Mouse (Mus musculus) stomach, postnatal 0 days (tissue): ENCODE data around the gene Gipc1. TPM values are rescaled to one million over a fixed set of nuclear protein-coding genes. Genes with fewer than 3 reads are reported as not detected.
A peak's percentile ranks its signal among the peaks of the same experiment; 100 is the strongest.

Experiments used
- ATAC-seq: fragments of 200-750 bp; cut with Nextera tagmentation; 2 replicates; pipeline ENCODE4 v1.8.0; 2017; ENCODE audit not compliant: low FRiP score, low TSS enrichment
- DNase-seq: peaks from one replicate; pipeline ENCODE4 v3.0.0-alpha.2; 2016; ENCODE audit warnings: low spot score
- H3K27ac ChIP-seq: fragments of 300-500 bp; sonication (generic); replicated peaks from 2 replicates; pipeline ENCODE4 v1.5.1; 2014; ENCODE audit warnings: mild to moderate bottlenecking, control low read depth
- H3K27me3 ChIP-seq: fragments of 300-500 bp; sonication (generic); 2 replicates; pipeline ENCODE4 v1.6.1; 2014; ENCODE audit warnings: low read length; ENCODE audit not compliant: control insufficient read depth, insufficient read depth
- H3K36me3 ChIP-seq: fragments of 300-500 bp; sonication (generic); 2 replicates; pipeline ENCODE4 v1.6.1; 2014; ENCODE audit warnings: low read length, mixed read lengths; ENCODE audit not compliant: control insufficient read depth, insufficient read depth
- H3K4me1 ChIP-seq: fragments of 300-500 bp; sonication (generic); replicated peaks from 2 replicates; pipeline ENCODE4 v1.6.1; 2014; ENCODE audit warnings: antibody characterized with exemption; ENCODE audit not compliant: control insufficient read depth, insufficient read depth
- H3K4me2 ChIP-seq: fragments of 300-500 bp; sonication (generic); replicated peaks from 2 replicates; pipeline ENCODE4 v1.6.1; 2014; ENCODE audit warnings: low read depth, mild to moderate bottlenecking, control low read depth, moderate library complexity
- H3K4me3 ChIP-seq: fragments of 300-500 bp; sonication (generic); 2 replicates; pipeline ENCODE4 v1.5.1; 2014; ENCODE audit warnings: low read depth, low read length, control low read depth
- H3K9ac ChIP-seq: fragments of 300-500 bp; sonication (generic); 2 replicates; pipeline ENCODE4 v1.6.1; 2014; ENCODE audit warnings: mild to moderate bottlenecking, low read length, control low read depth, mixed read lengths
- H3K9me3 ChIP-seq: fragments of 300-500 bp; sonication (generic); 2 replicates; pipeline ENCODE4 v1.6.1; 2016; ENCODE audit warnings: low read length; ENCODE audit not compliant: control insufficient read depth
- CTCF ChIP-seq: IDR thresholded peaks from 2 replicates; pipeline ENCODE4 v1.5.1; 2016; ENCODE audit warnings: antibody characterized with exemption, low read depth, mild to moderate bottlenecking, moderate library complexity
- EP300 ChIP-seq: optimal IDR thresholded peaks from 2 replicates; pipeline ENCODE3; 2016; ENCODE audit warnings: antibody characterized with exemption
- WGBS: fragments of 180-500 bp; shearing (Covaris S2); extraction: QIAGEN DNeasy Blood & Tissue Kit; methylation state at CpG from one replicate; pipeline ENCODE4 v1.1.7; 2014; 5-methylcytosine and 5-hydroxymethylcytosine counted together
- polyA plus RNA-seq: library from polyadenylated mRNA; unstranded; fragments of >200 nt; fragmentation: Nextera tagmentation; extraction: Ambion mirVana; gene quantifications from 2 replicates; pipeline ENCODE4 v1.2.1, GENCODE M21; 2015

Gipc1 gene
- polyA plus RNA-seq, 1 experiment from 2014 or later = 171 TPM

DNA sequence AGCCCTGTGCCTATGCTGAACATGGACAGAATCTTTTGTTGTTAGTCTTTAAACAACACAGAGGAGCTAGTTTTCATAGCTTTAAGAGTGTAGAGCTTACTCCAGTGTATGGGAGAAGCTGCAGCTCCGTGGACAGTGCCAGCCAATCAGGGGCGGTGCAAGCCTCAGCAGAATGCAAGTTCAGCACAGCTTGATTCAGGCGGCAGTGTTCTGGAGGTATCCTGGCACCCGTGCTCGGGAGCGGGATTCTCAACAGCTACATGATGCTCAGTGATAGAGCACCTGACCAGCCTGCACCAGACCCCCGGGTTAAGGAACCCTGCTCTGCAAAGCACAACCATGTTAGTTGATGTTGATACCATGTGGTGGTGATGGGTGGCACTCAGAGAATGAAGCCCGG is 8.1 kb downstream of the Gipc1 start:
- peak overlapping the region; percentile 43 for H3K4me2 ChIP-seq
- TF ChIP-seq EP300 (no peak), CTCF (no peak)
- 17% methylated on average over 8 of the region's 8 CpGs for WGBS
- ATAC-seq (no peak), DNase-seq (peak; percentile 18)
- peak overlapping the region; percentile 59 for H3K9ac ChIP-seq
- H3K4me1 ChIP-seq = peaks cover 20% of the 10 kb centered on the region
- peak overlapping the region; percentile 80 for H3K27ac ChIP-seq
- 0 out of 2 replicates have a peak overlapping the region, but pooled peaks have one; percentile 21 for H3K4me3 ChIP-seq
- no peaks in the 10 kb centered on the region for H3K9me3 ChIP-seq
- no peaks in the 10 kb centered on the region for H3K27me3 ChIP-seq
- H3K36me3 ChIP-seq = peaks cover 6% of the 10 kb centered on the region; the same call in 1 of the 2 replicates

DNA sequence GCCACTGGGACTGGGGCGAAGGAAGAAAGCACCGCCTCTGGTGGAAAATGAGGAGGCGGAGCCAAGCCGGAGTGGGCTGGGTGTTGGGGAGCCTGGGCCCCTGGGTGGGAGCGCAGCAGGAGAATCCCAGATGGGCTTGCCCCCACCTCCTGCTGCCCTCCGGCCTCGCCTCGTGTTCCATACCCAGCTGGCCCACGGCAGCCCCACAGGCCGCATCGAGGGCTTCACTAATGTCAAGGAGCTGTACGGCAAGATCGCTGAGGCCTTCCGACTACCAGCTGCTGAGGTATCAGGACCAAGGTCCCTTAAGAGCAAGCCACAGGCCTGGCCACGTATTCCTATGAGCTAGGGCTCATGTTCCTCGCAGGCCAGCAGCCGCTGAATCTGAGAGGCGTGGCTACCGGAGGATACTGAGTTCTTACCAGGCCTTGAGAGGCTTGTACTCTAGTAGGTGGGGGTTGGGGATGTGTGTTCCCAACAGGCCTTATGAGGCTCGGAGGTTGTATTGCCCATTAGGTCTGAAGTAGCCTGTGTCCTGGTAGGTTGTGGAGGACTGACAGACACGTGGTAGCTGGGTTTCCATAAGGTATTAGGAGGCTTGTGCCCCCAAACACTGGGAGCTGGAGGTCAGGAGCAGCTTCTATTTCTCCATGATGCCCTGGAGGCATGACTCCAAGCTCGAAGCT is 8.7 kb downstream of the Gipc1 start:
- Histone ChIP-seq H3K36me3 (peaks cover 6% of the 10 kb centered on the region; the same call in 1 of the 2 replicates), H3K4me1 (peaks cover 25% of the 10 kb centered on the region), H3K27me3 (no peaks in the 10 kb centered on the region), H3K9me3 (no peaks in the 10 kb centered on the region), H3K27ac (peak overlapping the region; percentile 80), H3K4me3 (peak overlapping the region; percentile 21; the same call in 1 of the 2 replicates), H3K4me2 (peak overlapping the region; percentile 43), H3K9ac (peak overlapping the region; percentile 59)
- 23% methylated on average over 22 of the region's 22 CpGs for WGBS
- no peak for TF ChIP-seq CTCF
- no peak for TF ChIP-seq EP300
- DNase-seq (peak; percentile 39), ATAC-seq (no peak)

DNA sequence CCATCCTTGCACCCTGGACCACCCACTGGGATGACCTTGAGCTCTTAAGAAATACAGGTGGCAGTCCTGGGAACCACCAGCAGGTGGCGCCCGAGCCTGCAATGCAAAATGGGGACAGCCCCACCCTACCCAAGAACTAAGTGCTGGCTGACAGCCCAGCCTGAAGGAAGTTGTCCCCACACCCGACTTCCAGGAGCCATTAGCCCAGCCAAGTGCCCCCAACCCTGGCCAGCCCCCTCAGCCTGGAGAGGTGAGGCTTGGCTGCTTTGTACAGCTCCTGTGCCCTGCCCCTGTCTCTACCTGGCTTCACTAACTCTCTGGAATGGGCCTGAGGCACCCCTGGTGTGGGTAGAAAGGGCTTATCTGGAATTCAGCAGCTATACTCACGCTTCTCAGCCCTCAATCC is 9.9 kb downstream of the Gipc1 start:
- no peaks in the 10 kb centered on the region for H3K27me3 ChIP-seq
- H3K4me3 ChIP-seq = no peak overlapping the region
- H3K36me3 ChIP-seq = peaks cover 6% of the 10 kb centered on the region; the same call in 1 of the 2 replicates
- H3K4me2 ChIP-seq = peak overlapping the region; percentile 43
- H3K27ac ChIP-seq = peak overlapping the region; percentile 75; the same call in 1 of the 2 replicates
- DNase-seq (peak; percentile 93), ATAC-seq (peak; percentile 58)
- H3K9me3 ChIP-seq = no peaks in the 10 kb centered on the region
- peaks cover 30% of the 10 kb centered on the region for H3K4me1 ChIP-seq
- 2% methylated on average over 4 of the region's 4 CpGs for WGBS
- peak overlapping the region; percentile 45; the same call in 1 of the 2 replicates for H3K9ac ChIP-seq
- no peak for TF ChIP-seq EP300
- peak; percentile 98 for TF ChIP-seq CTCF

DNA sequence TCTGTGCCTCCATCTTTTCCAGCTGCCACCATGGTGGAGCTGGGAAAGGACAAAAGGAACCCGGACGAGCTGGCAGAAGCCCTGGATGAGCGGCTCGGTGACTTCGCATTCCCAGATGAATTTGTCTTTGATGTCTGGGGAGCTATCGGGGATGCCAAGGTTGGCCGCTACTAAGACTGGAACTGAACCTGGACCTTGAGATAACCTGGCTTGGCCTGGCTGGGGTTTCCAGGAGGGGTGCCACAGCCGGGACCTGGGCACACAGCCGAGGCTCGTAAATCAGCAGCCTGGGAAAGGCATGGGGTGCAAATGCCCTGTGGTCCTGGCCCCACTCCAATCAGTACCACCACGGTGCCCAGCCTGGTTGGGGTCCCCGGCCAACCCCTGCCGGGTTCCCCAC is 11.6 kb downstream of the Gipc1 start:
- Histone ChIP-seq H3K4me1 (peaks cover 40% of the 10 kb centered on the region), H3K4me3 (no peak overlapping the region), H3K9me3 (no peaks in the 10 kb centered on the region), H3K36me3 (peaks cover 4% of the 10 kb centered on the region; the same call in 1 of the 2 replicates), H3K27ac (peak overlapping the region; percentile 76), H3K9ac (no peak overlapping the region), H3K4me2 (no peak overlapping the region), H3K27me3 (no peaks in the 10 kb centered on the region)
- 86% methylated on average over 13 of the region's 13 CpGs for WGBS
- TF ChIP-seq CTCF = no peak
- no peak for TF ChIP-seq EP300
- DNase-seq (peak; percentile 13), ATAC-seq (no peak)

DNA sequence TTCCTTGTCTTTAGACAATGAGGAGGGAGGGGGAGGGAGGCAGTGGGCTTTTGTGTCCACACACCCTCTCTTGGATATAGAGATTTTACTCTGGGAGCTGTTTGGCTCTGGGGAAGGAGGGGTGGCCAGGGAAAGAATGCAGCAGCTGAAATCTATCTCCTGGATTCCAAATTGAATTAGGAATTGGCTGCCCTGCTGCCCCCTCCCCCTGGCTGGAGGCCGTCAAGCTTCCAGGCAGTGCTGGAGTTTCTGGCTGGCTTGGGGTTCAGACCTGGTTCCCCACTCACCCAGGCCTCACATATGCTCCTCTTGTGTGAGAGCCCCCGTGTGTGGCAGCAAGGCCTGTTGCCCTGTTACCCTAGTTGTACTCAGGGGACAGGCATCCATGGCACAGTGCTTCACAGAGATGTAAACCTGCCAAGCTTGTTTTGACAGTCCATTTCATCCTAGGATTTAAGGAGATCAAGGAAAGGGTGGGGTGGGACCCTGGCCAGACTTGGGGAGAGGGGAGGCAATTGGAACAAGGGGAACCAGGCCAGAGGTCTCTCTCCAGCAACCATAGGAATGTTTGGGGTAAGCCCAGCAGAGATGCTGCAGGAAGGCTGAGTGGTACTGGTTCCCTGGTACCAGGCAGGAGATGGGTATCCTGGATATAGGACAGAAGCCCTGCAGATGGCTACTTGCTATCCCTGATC is 12.6 kb downstream of the Gipc1 start:
- Histone ChIP-seq H3K4me3 (no peak overlapping the region), H3K4me2 (no peak overlapping the region), H3K27me3 (no peaks in the 10 kb centered on the region), H3K9me3 (no peaks in the 10 kb centered on the region), H3K4me1 (peaks cover 40% of the 10 kb centered on the region), H3K27ac (peak overlapping the region; percentile 76), H3K36me3 (peaks cover 8% of the 10 kb centered on the region), H3K9ac (no peak overlapping the region)
- DNase-seq (peak; percentile 20), ATAC-seq (no peak)
- 26% methylated on average over 2 of the region's 2 CpGs for WGBS
- TF ChIP-seq CTCF (no peak), EP300 (peak; percentile 55)
